In the genomic region with DNA sequence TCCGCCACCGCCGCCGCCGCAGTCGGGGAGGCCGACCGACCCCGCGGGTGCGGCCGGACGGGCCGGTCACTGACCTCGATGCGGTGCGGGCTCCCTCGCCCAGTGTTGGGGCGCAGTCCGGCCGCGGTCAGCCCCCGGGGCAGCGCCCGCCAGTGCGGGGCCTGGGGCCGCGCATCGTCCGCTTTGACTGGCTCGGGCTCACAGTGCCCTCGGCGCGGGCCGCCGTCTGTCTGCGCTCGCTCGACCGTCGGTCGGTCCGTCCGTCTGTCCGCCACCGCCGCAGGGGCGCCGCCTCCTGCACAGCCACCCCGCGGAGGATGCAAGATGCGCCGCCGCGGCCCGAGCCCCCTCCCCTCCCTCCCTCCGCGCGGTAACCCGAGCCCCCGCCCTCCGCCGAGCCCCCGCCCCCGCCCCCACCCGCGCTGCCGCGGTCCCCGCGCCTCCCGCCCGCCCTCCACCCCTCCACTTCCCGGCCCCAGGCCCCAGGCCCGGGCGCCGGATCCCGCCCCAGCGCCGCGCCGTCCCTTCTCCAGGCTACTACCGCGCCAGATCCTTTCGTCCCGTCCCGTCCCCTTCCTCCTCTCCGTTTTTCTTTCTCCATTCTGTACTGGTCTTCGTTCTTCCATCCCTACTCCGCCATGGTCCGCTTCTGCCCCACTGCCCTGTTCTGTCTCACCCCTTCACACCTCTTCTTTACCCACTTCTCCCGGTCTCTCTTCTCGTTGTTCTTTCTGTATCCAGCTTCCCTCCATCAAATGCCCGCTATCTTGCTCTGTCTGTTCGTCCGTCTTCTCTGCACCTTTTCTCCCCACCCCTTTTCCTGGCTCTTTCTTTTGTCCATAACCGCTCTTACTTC, we compare ENCODE assay signal across 8 mouse cellular contexts. TPM values are rescaled to one million over a fixed set of nuclear protein-coding genes. Genes with fewer than 3 reads are reported as not detected.
A peak's percentile ranks its signal among the peaks of the same experiment; 100 is the strongest.
DNase-seq lines count a peak whose midpoint lies in the region; ATAC-seq and TF ChIP-seq lines count a peak whose summit lies in the region.

Dchs1 (minus strand) TSS at position 370 of the 856 bp plus-strand sequence.

- peak; percentile 83 for ATAC-seq in forebrain, embryonic 13.5 days
- peak; percentile 85 for ATAC-seq in lung, embryonic 16.5 days (ENCODE audit: low read depth)
- peak; percentile 48 for ATAC-seq in stomach, embryonic 15.5 days (ENCODE audit: insufficient read depth, low FRiP score, low read depth)

- TF ChIP-seq POLR2A in bone marrow, adult 2 months (IDR thresholded peaks at IDR 0.05; ENCODE audit: borderline replicate concordance, control insufficient read depth, low read depth, low read length) = no peak

- 5% methylated on average over 69 of the region's 97 CpGs for WGBS in bone marrow, adult 2 months
- under 1% methylated on average over 64 of the region's 97 CpGs for WGBS in forebrain, embryonic 13.5 days
- under 1% methylated on average over 40 of the region's 97 CpGs for WGBS in lung, embryonic 16.5 days
- WGBS in stomach, embryonic 15.5 days = under 1% methylated on average over 73 of the region's 97 CpGs

- H3K9ac ChIP-seq in forebrain, embryonic 13.5 days = peak within 1 kb of the TSS; percentile 100
- H3K9ac ChIP-seq in lung, embryonic 16.5 days (ENCODE audit: low read length) = peak within 1 kb of the TSS; percentile 88
- H3K9ac ChIP-seq in stomach, embryonic 15.5 days = peak within 1 kb of the TSS; percentile 82

- H3K9me3 ChIP-seq in forebrain, embryonic 13.5 days (replicated peaks) = no peaks in the 10 kb centered on the region
- H3K9me3 ChIP-seq in lung, embryonic 16.5 days (ENCODE audit: control insufficient read depth, low read length) = no peaks in the 10 kb centered on the region
- H3K9me3 ChIP-seq in stomach, embryonic 15.5 days = no peaks in the 10 kb centered on the region

- peaks cover 34% of the 10 kb centered on the region for H3K36me3 ChIP-seq in forebrain, embryonic 13.5 days (ENCODE audit: poor library complexity, severe bottlenecking)
- no peaks in the 10 kb centered on the region for H3K36me3 ChIP-seq in lung, embryonic 16.5 days (ENCODE audit: control insufficient read depth, insufficient read depth, low read length)
- no peaks in the 10 kb centered on the region for H3K36me3 ChIP-seq in stomach, embryonic 15.5 days

- H3K4me1 ChIP-seq in bone marrow, adult 2 months (ENCODE audit: control insufficient read depth, insufficient read depth, low read length) = no peaks in the 10 kb centered on the region
- peaks cover 48% of the 10 kb centered on the region for H3K4me1 ChIP-seq in forebrain, embryonic 13.5 days
- peaks cover 24% of the 10 kb centered on the region for H3K4me1 ChIP-seq in lung, embryonic 16.5 days (replicated peaks; ENCODE audit: control insufficient read depth, insufficient read depth, low read length)
- H3K4me1 ChIP-seq in stomach, embryonic 15.5 days = peaks cover 20% of the 10 kb centered on the region

- DNase-seq in layer of hippocampus, adult 2 months (ENCODE audit: low spot score in 2 of 2) = no peak
- no peak for DNase-seq in layer of hippocampus, adult 9-10 months (ENCODE audit: low spot score)
- DNase-seq in induced T-regulatory cell, adult 2 months (ENCODE audit: low read depth) = peak; percentile 18
- no peak for DNase-seq in frontal cortex, postnatal 14 days (ENCODE audit: low spot score in 2 of 2)

- no peaks in the 10 kb centered on the region for H3K27me3 ChIP-seq in forebrain, embryonic 13.5 days
- H3K27me3 ChIP-seq in lung, embryonic 16.5 days (ENCODE audit: control insufficient read depth, insufficient read depth, low read depth, low read length) = no peaks in the 10 kb centered on the region; the same call in 1 of the 2 replicates
- no peaks in the 10 kb centered on the region for H3K27me3 ChIP-seq in stomach, embryonic 15.5 days (replicated peaks)

- H3K4me3 ChIP-seq in layer of hippocampus, adult 2 months = peak within 1 kb of the TSS; percentile 64
- peak within 1 kb of the TSS; percentile 42 for H3K4me3 ChIP-seq in bone marrow, adult 2 months (replicated peaks; ENCODE audit: control insufficient read depth, low read depth, low read length)
- peak within 1 kb of the TSS; percentile 99 for H3K4me3 ChIP-seq in forebrain, embryonic 13.5 days
- peak within 1 kb of the TSS; percentile 77 for H3K4me3 ChIP-seq in lung, embryonic 16.5 days (ENCODE audit: low read length)
- H3K4me3 ChIP-seq in stomach, embryonic 15.5 days (replicated peaks) = peak within 1 kb of the TSS; percentile 75

- TF ChIP-seq CTCF in layer of hippocampus, adult 2 months (conservative IDR thresholded peaks at IDR 0.05) = no peak
- TF ChIP-seq CTCF in bone marrow, adult 2 months (IDR thresholded peaks at IDR 0.05; ENCODE audit: control insufficient read depth, insufficient read depth, low read length) = no peak

- peak within 1 kb of the TSS; percentile 73; the same call in 1 of the 2 replicates for H3K27ac ChIP-seq in layer of hippocampus, adult 2 months
- no peak within 1 kb of the TSS for H3K27ac ChIP-seq in bone marrow, adult 2 months (ENCODE audit: control insufficient read depth, insufficient read depth, low read depth, low read length, poor library complexity)
- peak within 1 kb of the TSS; percentile 96 for H3K27ac ChIP-seq in forebrain, embryonic 13.5 days
- peak within 1 kb of the TSS; percentile 82 for H3K27ac ChIP-seq in lung, embryonic 16.5 days (ENCODE audit: low read length)
- peak within 1 kb of the TSS; percentile 77 for H3K27ac ChIP-seq in stomach, embryonic 15.5 days

- peak within 1 kb of the TSS; percentile 88 for H3K4me2 ChIP-seq in forebrain, embryonic 13.5 days
- peak within 1 kb of the TSS; percentile 72 for H3K4me2 ChIP-seq in lung, embryonic 16.5 days (ENCODE audit: low read depth, low read length)
- peak within 1 kb of the TSS; percentile 60 for H3K4me2 ChIP-seq in stomach, embryonic 15.5 days

RNA-seq across cellular contexts. Expression of gene Dchs1, which starts in this region (rescaled TPM):
- total RNA-seq in layer of hippocampus, adult 2 months (2021) = 10 to 100 TPM; 14.1 to 15.1 TPM
- 0.17 and 0.49 TPM in 2 replicates for polyA plus RNA-seq in bone marrow, adult 2 months (2011; ENCODE audit: insufficient read depth, insufficient read length, low replicate concordance, missing spikeins)
- 16.5 and 18.8 TPM in 2 replicates for polyA plus RNA-seq in forebrain, embryonic 13.5 days (2015; fragmentation: Nextera tagmentation; extraction: Ambion mirVana)
- polyA plus RNA-seq in lung, embryonic 16.5 days (2015; fragmentation: Nextera tagmentation; extraction: Ambion mirVana) = 7.1 and 7.2 TPM in 2 replicates
- 8.6 and 10.4 TPM in 2 replicates for polyA plus RNA-seq in stomach, embryonic 15.5 days (2015; fragmentation: Nextera tagmentation; extraction: Ambion mirVana)

Comparison
In these comparisons a context has a peak if more than half of its experiments do, and no peak if none do; other contexts are left out.
1. H3K4me3 ChIP-seq: peak in every context shown above with its lines; median percentile 99 in forebrain, embryonic 13.5 days; 77 in lung, embryonic 16.5 days; 75 in stomach, embryonic 15.5 days; 64 in layer of hippocampus, adult 2 months; 42 in bone marrow, adult 2 months.